Comparison of ENCODE assay signal across 15 mouse cellular contexts in genomic region chr5:111511982-111512381, GRCm38 (mm10).
DNase-seq lines count a peak whose midpoint lies in the region; ATAC-seq and TF ChIP-seq lines count a peak whose summit lies in the region.
"Had no signal": no experiment of that assay in that cellular context is flagged by ENCODE, and none has a peak within 500 bp of the region (broad histone marks: within the 10 kb centered on the region; RNA-seq: fewer than 3 reads in every experiment).

No protein-coding gene starts in this region.

- peaks cover 69% of the 10 kb centered on the region for H3K4me1 ChIP-seq in heart, embryonic 13.5 days
- H3K4me1 ChIP-seq in MEL (ENCODE audit: control insufficient read depth in 1 of 2, insufficient read depth in 2 of 2, low read length in 2 of 2) = peaks cover 12 to 47% of the 10 kb centered on the region in 2 experiments
- H3K4me1 ChIP-seq in forebrain, embryonic 14.5 days (ENCODE audit: control insufficient read depth, insufficient read depth, low read length) = peaks cover 35% of the 10 kb centered on the region
- peaks cover 36% of the 10 kb centered on the region for H3K4me1 ChIP-seq in midbrain, embryonic 11.5 days (ENCODE audit: control insufficient read depth, insufficient read depth, low read length)

- TF ChIP-seq CTCF in MEL (IDR thresholded peaks at IDR 0.05 in 2 of 3, conservative IDR thresholded peaks at IDR 0.05 in 1 of 3; ENCODE audit: control insufficient read depth in 1 of 3, insufficient read depth in 1 of 3, low read depth in 2 of 3, low read length in 3 of 3, poor library complexity in 1 of 3, severe bottlenecking in 1 of 3) = no peak

- H3K79me2 ChIP-seq in MEL (ENCODE audit: control insufficient read depth, insufficient read depth, low read length, poor library complexity) = no peaks in the 10 kb centered on the region; the same call in 1 of the 2 replicates

- H3K4me3 ChIP-seq in heart, embryonic 13.5 days = no peak overlapping the region
- no peak overlapping the region for H3K4me3 ChIP-seq in MEL (ENCODE audit: control insufficient read depth in 1 of 2, insufficient read depth in 1 of 2, low read depth in 2 of 2, low read length in 2 of 2)
- H3K4me3 ChIP-seq in forebrain, embryonic 14.5 days (ENCODE audit: low read depth, low read length) = no peak overlapping the region
- no peak overlapping the region for H3K4me3 ChIP-seq in midbrain, embryonic 11.5 days (ENCODE audit: low read depth, low read length)
- H3K4me3 ChIP-seq: heart, embryonic 12.5 days; limb, embryonic 15.5 days had no signal

- no peaks in the 10 kb centered on the region for H3K9me3 ChIP-seq in heart, embryonic 13.5 days
- no peaks in the 10 kb centered on the region for H3K9me3 ChIP-seq in MEL (replicated peaks; ENCODE audit: insufficient read depth, low read length)
- no peaks in the 10 kb centered on the region for H3K9me3 ChIP-seq in forebrain, embryonic 14.5 days (replicated peaks; ENCODE audit: control insufficient read depth, low read length)
- no peaks in the 10 kb centered on the region for H3K9me3 ChIP-seq in midbrain, embryonic 11.5 days (ENCODE audit: control insufficient read depth, low read length)
- H3K9me3 ChIP-seq: heart, embryonic 12.5 days; limb, embryonic 15.5 days had no signal

- no peak overlapping the region for H3K4me2 ChIP-seq in heart, embryonic 13.5 days
- 0 out of 2 replicates have a peak overlapping the region, but pooled peaks have one; percentile 12 for H3K4me2 ChIP-seq in forebrain, embryonic 14.5 days (ENCODE audit: low read length)
- H3K4me2 ChIP-seq in midbrain, embryonic 11.5 days = no peak overlapping the region
- H3K4me2 ChIP-seq: heart, embryonic 12.5 days; limb, embryonic 15.5 days had no signal

- peak overlapping the region; percentile 15; the same call in 1 of the 2 replicates for H3K9ac ChIP-seq in heart, embryonic 13.5 days
- no peak overlapping the region for H3K9ac ChIP-seq in MEL (ENCODE audit: control insufficient read depth, low read depth, low read length, poor library complexity, severe bottlenecking)
- peak overlapping the region; percentile 25; the same call in 1 of the 2 replicates for H3K9ac ChIP-seq in forebrain, embryonic 14.5 days (ENCODE audit: low read length)
- H3K9ac ChIP-seq in midbrain, embryonic 11.5 days (ENCODE audit: low read length) = peak overlapping the region; percentile 33; the same call in 1 of the 2 replicates
- H3K9ac ChIP-seq: heart, embryonic 12.5 days; limb, embryonic 15.5 days had no signal

- H3K36me3 ChIP-seq in heart, embryonic 13.5 days = no peaks in the 10 kb centered on the region
- peaks cover 0 to 17% of the 10 kb centered on the region in 2 experiments; a peak in 2 of 4 replicates for H3K36me3 ChIP-seq in MEL (ENCODE audit: control insufficient read depth in 1 of 2, insufficient read depth in 2 of 2, low read length in 2 of 2)
- H3K36me3 ChIP-seq in forebrain, embryonic 14.5 days (ENCODE audit: control insufficient read depth, insufficient read depth, low read length) = no peaks in the 10 kb centered on the region
- no peaks in the 10 kb centered on the region for H3K36me3 ChIP-seq in midbrain, embryonic 11.5 days (ENCODE audit: control insufficient read depth, insufficient read depth, low read length)
- H3K36me3 ChIP-seq: heart, embryonic 12.5 days; limb, embryonic 15.5 days had no signal

- no peak for ATAC-seq in heart, embryonic 13.5 days (ENCODE audit: extremely low read depth, insufficient number of reproducible peaks, low FRiP score, low TSS enrichment)
- peak; percentile 24; the same call in 1 of the 2 replicates for ATAC-seq in forebrain, embryonic 14.5 days
- ATAC-seq in midbrain, embryonic 11.5 days (ENCODE audit: low FRiP score) = no peak
- ATAC-seq in granulocyte monocyte progenitor cell, adult 5-6 weeks (replicated peaks; ENCODE audit: poor library complexity, severe bottlenecking) = no peak

- 0 out of 4 replicates have a peak, but pooled peaks of 1 of the 2 experiments have one; percentile 20 for TF ChIP-seq EP300 in MEL (IDR thresholded peaks at IDR 0.05; ENCODE audit: low read depth in 1 of 2, low read length in 2 of 2)

- 32% methylated on average over 10 of the region's 10 CpGs for WGBS in heart, embryonic 13.5 days
- WGBS in forebrain, embryonic 14.5 days = 6% methylated on average over 10 of the region's 10 CpGs
- WGBS in midbrain, embryonic 11.5 days = 33% methylated on average over 10 of the region's 10 CpGs

- intact Hi-C loops in heart, postnatal 36 days (cut with DNase I) = no loop called here

- no peak overlapping the region for H3K27ac ChIP-seq in heart, embryonic 13.5 days (replicated peaks)
- peak overlapping the region; percentile 0; the same call in 1 of the 2 replicates for H3K27ac ChIP-seq in MEL (ENCODE audit: control insufficient read depth, low read depth, low read length)
- H3K27ac ChIP-seq in forebrain, embryonic 14.5 days (ENCODE audit: low read depth, low read length) = peak overlapping the region; percentile 66
- no peak overlapping the region for H3K27ac ChIP-seq in midbrain, embryonic 11.5 days (ENCODE audit: low read depth, low read length)
- H3K27ac ChIP-seq: limb, embryonic 15.5 days had no signal

- peak in 1 of 2 experiments; percentile 34; a peak in 1 of 4 replicates for TF ChIP-seq POLR2A in MEL (IDR thresholded peaks at IDR 0.05; ENCODE audit: control insufficient read depth in 1 of 2, insufficient read depth in 1 of 2, low read depth in 1 of 2, low read length in 2 of 2, poor library complexity in 1 of 2)

- no peak for DNase-seq in heart, postnatal 36 days
- DNase-seq in MEL (ENCODE audit: low read depth, low spot score) = peak; percentile 71
- peak; percentile 55 for DNase-seq in forebrain, embryonic 14.5 days (ENCODE audit: low spot score)
- peak; percentile 89 for DNase-seq in midbrain, embryonic 11.5 days (ENCODE audit: low spot score, missing footprints)
- DNase-seq in ovary, postnatal 10 days (ENCODE audit: low spot score) = no peak
- no peak for DNase-seq in spleen, postnatal 36 days (ENCODE audit: low spot score in 2 of 2)
- DNase-seq: adrenal gland, adult 8-10 months; cerebellum, adult 8-10 months; kidney, adult 11 months; layer of hippocampus, adult 9-11 months; thymus, adult 2 months had no signal

- TF ChIP-seq RAD21 in MEL (IDR thresholded peaks at IDR 0.05; ENCODE audit: low read depth, low read length) = no peak

- H3K27me3 ChIP-seq in heart, embryonic 13.5 days (replicated peaks) = peaks cover 9% of the 10 kb centered on the region; the same call in 1 of the 2 replicates
- H3K27me3 ChIP-seq in MEL (ENCODE audit: control insufficient read depth in 1 of 2, insufficient read depth in 2 of 2, low read length in 2 of 2) = no peaks in the 10 kb centered on the region
- H3K27me3 ChIP-seq in forebrain, embryonic 14.5 days (replicated peaks; ENCODE audit: control insufficient read depth, insufficient read depth, low read length) = no peaks in the 10 kb centered on the region
- peaks cover 2% of the 10 kb centered on the region; the same call in 1 of the 2 replicates for H3K27me3 ChIP-seq in midbrain, embryonic 11.5 days (ENCODE audit: control insufficient read depth, insufficient read depth, low read length)
- H3K27me3 ChIP-seq: heart, embryonic 12.5 days had no signal

TF ChIP-seq in MEL, 35 proteins besides CTCF, POLR2A, EP300 and RAD21:
- peak; percentile 74 for TF ChIP-seq ZNF384 (IDR thresholded peaks at IDR 0.05; ENCODE audit: low read depth, low read length)
- no peak for TF ChIP-seq ZMIZ1 (IDR thresholded peaks at IDR 0.05; ENCODE audit: low read depth, low read length)
- TF ChIP-seq UBTF (IDR thresholded peaks at IDR 0.05; ENCODE audit: borderline replicate concordance, insufficient read depth, low read depth, low read length) = no peak
- TF ChIP-seq SIN3A (IDR thresholded peaks at IDR 0.05; ENCODE audit: low read length) = 0 out of 2 replicates have a peak, but pooled peaks have one; percentile 29
- TF ChIP-seq RCOR1 (IDR thresholded peaks at IDR 0.05; ENCODE audit: low read depth, low read length) = no peak
- peak; percentile 90 for TF ChIP-seq MXI1 (IDR thresholded peaks at IDR 0.05; ENCODE audit: low read depth, low read length)
- peak; percentile 60; the same call in 1 of the 2 replicates for TF ChIP-seq MYC (IDR thresholded peaks at IDR 0.05; ENCODE audit: low read depth, low read length)
- TF ChIP-seq TCF12 (IDR thresholded peaks at IDR 0.05; ENCODE audit: low read depth, low read length) = no peak
- TF ChIP-seq GATA1 (IDR thresholded peaks at IDR 0.05; ENCODE audit: low read depth, low read length) = no peak
- TF ChIP-seq TBP (IDR thresholded peaks at IDR 0.05; ENCODE audit: low read depth, low read length) = peak; percentile 68
- TF ChIP-seq MAX (IDR thresholded peaks at IDR 0.05; ENCODE audit: low read length) = peak; percentile 69

Comparison
In these comparisons a context has a peak if more than half of its experiments do, and no peak if none do; other contexts are left out.
1. H3K27ac ChIP-seq: peak in MEL (single experiment) and forebrain, embryonic 14.5 days (single experiment); none in heart, embryonic 13.5 days (single experiment) and midbrain, embryonic 11.5 days (single experiment).
2. DNase-seq: peak in MEL (single experiment), forebrain, embryonic 14.5 days (single experiment) and midbrain, embryonic 11.5 days (single experiment); none in heart, postnatal 36 days (0 of 2), ovary, postnatal 10 days (single experiment) and spleen, postnatal 36 days (0 of 2).